Mouse (Mus musculus): ENCODE results near the gene Pccb.

Gene Pccb

GRCm38 (mm10) chr9:100987006-100987405 is 47.7 kb downstream of the Pccb start:
- DNase-seq (ENCODE audit: low spot score) = no peak

- no peak for DNase-seq (ENCODE audit: low spot score)
These were observed 50.1 kb downstream of the Pccb start for GRCm38 (mm10) chr9:100984381-100985310.

- DNase-seq (ENCODE audit: low spot score) = no peak
These were observed 51.9 kb downstream of the Pccb start for GRCm38 (mm10) chr9:100982786-100983185.

GRCm38 (mm10) chr9:100979260-100979659 is 55.4 kb downstream of the Pccb start:
- no peak for DNase-seq (ENCODE audit: low spot score)

GRCm38 (mm10) chr9:100978666-100979065 is 56.0 kb downstream of the Pccb start:
- DNase-seq (ENCODE audit: low spot score) = no peak

GRCm38 (mm10) chr9:100969461-100969860 is 65.2 kb downstream of the Pccb start:
- DNase-seq (ENCODE audit: low spot score) = no peak

GRCm38 (mm10) chr9:100964106-100964505 is 70.6 kb downstream of the Pccb start:
- no peak for DNase-seq (ENCODE audit: low spot score)

- DNase-seq (ENCODE audit: low spot score) = no peak
These were observed 71.2 kb downstream of the Pccb start for GRCm38 (mm10) chr9:100963428-100963912.

GRCm38 (mm10) chr9:100962903-100963427 is 71.7 kb downstream of the Pccb start:
- DNase-seq (ENCODE audit: low spot score) = no peak

- DNase-seq (ENCODE audit: low spot score) = peak; percentile 16
These were observed 83.2 kb downstream of the Pccb start for GRCm38 (mm10) chr9:100951481-100951880.

GRCm38 (mm10) chr9:100944677-100945365 is 89.9 kb downstream of the Pccb start:
- no peak for DNase-seq (ENCODE audit: low spot score)

- no peak for DNase-seq (ENCODE audit: low spot score)
These were observed 92.7 kb downstream of the Pccb start for GRCm38 (mm10) chr9:100942042-100942441.
